ENCODE assay signal across 16 mouse cellular contexts in the genomic region with DNA sequence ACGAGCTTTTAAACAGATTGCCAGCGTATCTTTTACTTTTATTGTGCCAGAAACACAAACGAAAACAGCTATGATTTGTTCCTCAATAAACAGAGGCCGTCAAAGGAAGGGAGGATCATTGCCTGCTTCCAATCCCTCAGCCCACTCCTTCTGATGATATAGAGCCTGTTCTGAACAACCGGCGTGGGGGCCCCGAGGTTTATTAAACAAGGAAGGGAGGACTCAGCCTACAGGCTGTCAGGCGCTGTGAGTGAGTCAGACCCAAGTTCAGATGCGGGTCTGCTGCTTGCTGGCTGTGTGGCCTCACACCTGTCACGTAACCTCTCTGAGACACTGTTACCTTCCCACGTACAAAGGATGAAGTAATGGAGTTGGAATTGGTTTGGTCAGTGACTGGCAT.
"Had no signal": no experiment of that assay in that cellular context is flagged by ENCODE, and none has a peak within 500 bp of the region (broad histone marks: within the 10 kb centered on the region; RNA-seq: fewer than 3 reads in every experiment).

No protein-coding gene starts in this region.

- ATAC-seq: hindbrain, embryonic 16.5 days; inflammation-experienced regulatory T-cells, adult 6 months; midbrain, embryonic 16.5 days had no signal

- H3K27me3 ChIP-seq: limb, embryonic 13.5 days; midbrain, embryonic 12.5 days had no signal

- H3K4me3 ChIP-seq: limb, embryonic 13.5 days; midbrain, embryonic 12.5 days had no signal

- H3K4me2 ChIP-seq: limb, embryonic 13.5 days; midbrain, embryonic 12.5 days had no signal

- H3K9ac ChIP-seq: limb, embryonic 13.5 days; liver, embryonic 14.5 days; midbrain, embryonic 12.5 days had no signal

- DNase-seq: kidney, adult 2 months; left cerebral cortex, postnatal 4 days; lung, adult 2 months; lung, postnatal 10 days; lung, postnatal 4 days; retina, postnatal 1 day; right cerebral cortex, postnatal 4 days; spleen, adult 18-20 months; thymus, adult 18-20 months; thymus, postnatal 14 days had no signal

- H3K27ac ChIP-seq: limb, embryonic 13.5 days; liver, embryonic 14.5 days; midbrain, embryonic 12.5 days had no signal
